Mouse (Mus musculus) regulatory T cell (primary cell): ENCODE measurements around the gene Yes1.
"Not testable (repeated sequence)": the region's sequence is repeated elsewhere in the genome, so short reads cannot be mapped to it uniquely, and the experiment has no call there.

Source experiments
- in situ Hi-C: fragments of 300-600 bp; cut with MboI, MseI; formaldehyde crosslinking; loops from one replicate; pipeline ENCODE4 v1.15.1; 2025; ENCODE audit warnings: high pct_unique_total_duplicates

Gene Yes1

GRCm38 (mm10) chr5:32706226-32706780 is 95.3 kb downstream of the Yes1 start:
- in situ Hi-C loops, result no loop called here

GRCm38 (mm10) chr5:32711485-32711884 is 100.5 kb downstream of the Yes1 start:
- in situ Hi-C loops, result no loop called here

- in situ Hi-C loops, result no loop called here
These were observed 101.5 kb downstream of the Yes1 start for GRCm38 (mm10) chr5:32712221-32713041.

- in situ Hi-C loops, result no loop called here
These were observed 102.2 kb downstream of the Yes1 start for GRCm38 (mm10) chr5:32713042-32713702.

- in situ Hi-C loops, result no loop called here
These were observed 102.9 kb downstream of the Yes1 start for GRCm38 (mm10) chr5:32713703-32714467.

- in situ Hi-C loops, result no loop called here
These were observed 106.8 kb downstream of the Yes1 start for GRCm38 (mm10) chr5:32717726-32718125.

GRCm38 (mm10) chr5:32718916-32719315 is 107.9 kb downstream of the Yes1 start:
- in situ Hi-C loops, result no loop called here

- in situ Hi-C loops, result no loop called here
These were observed 109.4 kb downstream of the Yes1 start for GRCm38 (mm10) chr5:32720416-32720815.

- in situ Hi-C loops, result no loop called here
These were observed 110.3 kb downstream of the Yes1 start for GRCm38 (mm10) chr5:32721316-32721715.

- in situ Hi-C loops, result no loop called here
These were observed 111.3 kb downstream of the Yes1 start for GRCm38 (mm10) chr5:32722263-32722662.

GRCm38 (mm10) chr5:32722711-32723110 is 111.7 kb downstream of the Yes1 start:
- in situ Hi-C loops, result not testable (repeated sequence)

GRCm38 (mm10) chr5:32723981-32724380 is 113.0 kb downstream of the Yes1 start:
- in situ Hi-C loops, result no loop called here

- in situ Hi-C loops, result not testable (repeated sequence)
These were observed 114.4 kb downstream of the Yes1 start for GRCm38 (mm10) chr5:32725397-32725796.

GRCm38 (mm10) chr5:32728300-32728699 is 117.3 kb downstream of the Yes1 start:
- in situ Hi-C loops, result no loop called here

- in situ Hi-C loops, result no loop called here
These were observed 117.9 kb downstream of the Yes1 start for GRCm38 (mm10) chr5:32728851-32729250.

GRCm38 (mm10) chr5:32733892-32734291 is 122.9 kb downstream of the Yes1 start:
- in situ Hi-C loops, result loop anchor here (5.0 kb wide), 1 partner anchor 1647 kb away; no protein-coding TSS in a partner anchor

- in situ Hi-C loops, result no loop called here
These were observed 124.8 kb downstream of the Yes1 start for GRCm38 (mm10) chr5:32735779-32736178.
